Mouse (Mus musculus): ENCODE data around the gene Polh. TPM values are rescaled to one million over a fixed set of nuclear protein-coding genes. Genes with fewer than 3 reads are reported as not detected.

The Polh gene
- 3.1 TPM for polyA plus RNA-seq (2017; shearing (Covaris generic))

DNA sequence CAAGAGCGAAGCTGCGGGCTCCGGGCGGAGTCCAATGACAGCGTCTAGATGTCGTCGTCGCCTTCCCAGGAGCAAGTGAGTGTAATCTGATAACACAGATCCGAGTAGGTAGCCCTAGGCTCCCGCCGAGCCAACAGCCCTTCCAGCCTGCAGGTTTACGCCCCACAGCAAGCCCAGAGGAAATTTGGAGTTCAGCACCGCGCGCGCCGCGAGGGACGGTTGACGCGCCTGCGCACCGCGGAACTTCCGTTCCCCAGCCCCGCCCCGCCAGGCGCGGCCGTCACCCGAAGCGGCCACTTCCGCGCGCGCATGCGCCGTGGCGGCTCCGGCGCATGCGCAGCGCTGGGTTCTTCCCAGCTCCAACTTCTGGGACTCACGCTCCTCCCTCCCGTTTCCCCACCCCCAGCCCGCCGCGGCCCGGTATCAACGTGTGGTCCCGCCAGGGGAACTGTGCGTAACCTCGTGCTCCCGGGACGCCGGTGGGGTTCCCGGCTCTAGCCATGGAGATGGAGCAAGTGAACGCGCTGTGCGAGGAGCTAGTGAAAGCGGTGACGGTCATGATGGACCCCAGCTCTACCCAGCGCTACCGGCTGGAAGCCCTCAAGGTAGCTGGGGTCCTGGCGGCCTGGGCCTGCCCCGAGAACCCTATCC, at the start of gene Polh, which contains the start of gene Xpo5:
TSS of gene Polh (minus strand) at position 225 of the 651 bp plus-strand sequence.
TSS of gene Xpo5 (plus strand) at position 362 of the 651 bp plus-strand sequence.

DNA sequence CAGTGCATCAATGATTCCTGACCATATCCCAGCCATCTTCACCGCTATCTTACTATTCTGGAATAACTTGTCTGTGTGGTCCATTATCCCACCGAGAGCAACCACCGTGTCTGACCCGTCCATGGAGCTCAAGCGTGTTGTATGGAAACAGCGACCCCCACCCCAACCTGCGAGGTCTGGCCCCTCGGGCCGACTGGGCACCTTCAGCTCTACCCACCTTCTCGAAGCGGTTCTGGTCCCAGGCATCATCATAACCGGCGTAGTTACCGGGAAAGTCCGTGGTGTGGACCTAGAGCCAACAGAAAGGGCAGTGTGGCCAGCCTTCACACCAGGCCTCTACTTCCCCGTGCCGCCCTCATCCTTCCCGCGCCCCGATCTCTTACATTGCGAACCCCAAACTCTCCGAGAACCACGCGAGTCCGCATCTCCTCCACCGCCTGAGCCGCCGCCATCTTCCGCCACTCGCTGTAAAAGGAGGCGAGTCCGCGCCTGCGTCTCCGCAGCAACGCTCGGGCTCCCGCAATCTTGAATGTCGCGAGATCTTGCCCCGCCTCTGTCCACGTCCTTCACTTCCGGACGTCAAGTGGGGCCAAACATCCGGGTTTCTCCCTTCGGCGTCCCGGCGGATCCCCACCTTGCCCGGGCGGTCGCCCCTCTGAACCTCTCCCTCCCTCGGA, 45.2 kb upstream of the Polh start, which contains the start of the genes Polr1c and Yipf3:
TSS of gene Polr1c (minus strand) at position 543 of the 677 bp plus-strand sequence.
TSS of gene Yipf3 (plus strand) at position 569 of the 677 bp plus-strand sequence.

DNA sequence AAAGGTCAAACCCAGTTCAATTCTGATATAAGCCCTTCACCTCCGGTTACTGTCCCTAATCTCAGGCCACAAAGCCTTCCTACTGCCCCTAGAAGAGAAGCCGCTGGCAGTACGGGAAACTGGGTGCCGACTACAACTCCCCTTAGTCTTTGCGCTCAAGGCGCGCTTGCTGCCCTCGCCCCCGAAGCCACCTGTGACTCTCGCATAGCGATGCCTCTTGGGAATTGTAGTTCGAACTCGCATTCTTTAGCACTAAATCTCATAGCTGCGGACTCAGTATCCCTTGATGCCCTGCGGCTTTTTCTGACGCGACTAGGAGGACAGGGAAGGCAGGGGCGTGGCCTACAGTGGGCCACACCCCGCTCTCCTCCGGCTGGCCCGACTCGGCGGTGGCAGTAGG, 41.8 kb downstream of the Polh start, which contains the start of gene Gtpbp2:
TSS of gene Gtpbp2 (plus strand) at position 347 of the 400 bp plus-strand sequence.

DNA sequence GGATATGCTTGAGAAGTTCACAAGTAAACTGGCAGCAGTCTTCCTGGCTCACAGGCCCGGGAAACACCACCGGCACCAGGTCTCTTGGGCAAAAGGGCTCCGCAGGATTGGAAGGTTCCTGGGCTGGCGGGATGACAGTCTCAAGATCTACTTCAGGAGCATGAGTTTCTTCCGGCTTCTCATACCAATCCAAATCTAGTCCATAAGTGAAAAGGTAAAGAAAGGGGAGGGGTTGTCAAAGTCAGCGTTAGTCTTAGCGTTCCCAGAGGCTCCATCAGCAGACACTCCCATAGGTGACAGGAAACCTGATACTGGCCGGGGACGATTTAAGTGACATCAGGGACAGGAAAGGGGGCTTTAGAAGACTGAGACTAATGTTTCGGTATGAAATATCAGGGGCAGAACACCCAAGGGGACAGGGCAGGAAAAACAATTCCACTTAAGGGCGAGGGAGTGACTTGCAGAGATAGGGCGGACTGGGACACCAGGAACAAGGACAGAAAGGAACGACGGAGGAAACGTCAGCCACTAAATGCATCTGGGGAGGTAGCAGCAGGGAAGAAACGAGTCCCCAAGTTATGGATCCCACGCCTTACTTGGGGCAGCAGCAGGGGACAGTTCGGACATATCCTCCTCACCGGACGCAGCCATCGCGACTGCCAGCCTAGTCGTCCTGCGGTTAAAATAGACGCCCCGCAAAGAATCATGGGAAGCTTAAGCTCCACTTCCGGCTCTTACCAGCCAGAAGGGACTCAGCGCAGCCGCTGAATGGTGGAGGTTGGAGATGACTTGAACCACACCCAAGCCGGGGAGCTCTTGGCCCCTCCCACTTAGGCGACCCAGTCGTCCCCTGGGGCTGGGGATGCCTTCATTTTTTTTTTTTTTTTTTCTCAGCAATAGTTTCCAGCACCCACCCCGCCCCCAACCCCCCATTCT, 49.3 kb downstream of the Polh start, which contains the start of gene Mad2l1bp:
TSS of gene Mad2l1bp (minus strand) at position 707 of the 936 bp plus-strand sequence.

DNA sequence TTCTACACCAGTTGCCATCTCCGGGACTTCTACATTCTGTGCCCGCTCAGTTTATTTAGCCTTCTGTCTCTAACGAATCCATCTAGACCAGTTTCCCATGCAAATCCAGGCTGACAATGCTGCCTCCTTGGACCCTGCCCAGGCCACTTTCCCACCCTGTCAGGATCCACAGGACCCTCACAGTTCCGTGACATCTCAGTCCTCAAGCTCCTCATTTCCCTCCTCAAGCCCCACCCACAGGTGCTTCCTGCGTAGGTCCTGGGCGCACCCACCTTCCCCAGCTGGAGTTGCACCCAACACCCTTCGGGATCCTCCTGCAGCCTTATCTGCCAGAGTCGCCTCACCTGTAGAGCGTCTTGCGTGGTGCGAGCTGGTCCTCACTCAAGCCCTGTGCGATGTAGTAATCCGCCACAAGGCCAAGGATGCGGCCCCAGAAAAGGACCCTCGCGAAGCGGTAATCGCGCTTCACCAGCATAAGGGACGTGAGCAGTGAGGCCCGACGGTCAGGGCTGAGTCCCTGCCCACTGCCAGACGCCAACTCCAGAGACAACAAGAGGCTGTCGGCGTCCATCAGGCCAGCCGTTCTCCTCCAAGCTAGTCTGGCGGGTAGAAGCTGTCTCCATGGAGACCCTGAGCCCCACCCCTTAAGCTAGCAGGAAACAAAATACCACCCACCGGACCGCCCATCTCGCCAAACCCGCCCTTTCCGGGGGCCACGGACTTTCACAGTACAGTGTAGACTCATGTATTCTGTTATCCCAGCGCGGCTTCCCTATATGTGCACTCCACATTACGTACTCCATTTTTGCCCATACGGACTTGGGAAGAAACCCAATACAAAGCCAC, 58.6 kb downstream of the Polh start, which contains the start of gene Rsph9:
TSS of gene Rsph9 (minus strand) at position 639 of the 846 bp plus-strand sequence.

Other genes starting within 250 kb of the Polh start
- 2.8 TPM for gene Vegfa, start 170.3 kb downstream of the Polh start, polyA plus RNA-seq (2017; shearing (Covaris generic))
- gene Mrps18a, start 91.7 kb downstream of the Polh start, polyA plus RNA-seq (2017; shearing (Covaris generic)), result 75.2 TPM
- gene Rsph9, start 58.4 kb downstream of the Polh start, polyA plus RNA-seq (2017; shearing (Covaris generic)), result 1.0 TPM
- 35.9 TPM for gene Mad2l1bp, start 49.1 kb downstream of the Polh start, polyA plus RNA-seq (2017; shearing (Covaris generic))
- 62.6 TPM for gene Gtpbp2, start 41.6 kb downstream of the Polh start, polyA plus RNA-seq (2017; shearing (Covaris generic))
- gene Xpo5, start 137 bp upstream of the Polh start, polyA plus RNA-seq (2017; shearing (Covaris generic)), result 23.4 TPM
- gene Polr1c, start 45.4 kb upstream of the Polh start, polyA plus RNA-seq (2017; shearing (Covaris generic)), result 69.3 TPM
- gene Yipf3, start 45.4 kb upstream of the Polh start, polyA plus RNA-seq (2017; shearing (Covaris generic)), result 150 TPM
- not detected for gene Lrrc73, start 50.9 kb upstream of the Polh start, polyA plus RNA-seq (2017; shearing (Covaris generic))
- gene Tjap1, start 80.4 kb upstream of the Polh start, polyA plus RNA-seq (2017; shearing (Covaris generic)), result 57.7 TPM
- gene Dlk2, start 94.8 kb upstream of the Polh start, polyA plus RNA-seq (2017; shearing (Covaris generic)), result not detected
- gene Abcc10, start 125.7 kb upstream of the Polh start, polyA plus RNA-seq (2017; shearing (Covaris generic)), result 6.7 TPM
- 10.6 TPM for gene Zfp318, start 181.1 kb upstream of the Polh start, polyA plus RNA-seq (2017; shearing (Covaris generic))
- gene Crip3, start 226.3 kb upstream of the Polh start, polyA plus RNA-seq (2017; shearing (Covaris generic)), result not detected
- gene Slc22a7, start 235.8 kb upstream of the Polh start, polyA plus RNA-seq (2017; shearing (Covaris generic)), result not detected

All from effector memory CD4-positive, alpha-beta T cell, adult 7 months (primary cell).